Mouse (Mus musculus): ENCODE results near the gene 9930111J21Rik2. TPM values are rescaled to one million over a fixed set of nuclear protein-coding genes. Genes with fewer than 3 reads are reported as not detected.
"Not testable (repeated sequence)": the region's sequence is repeated elsewhere in the genome, so short reads cannot be mapped to it uniquely, and the experiment has no call there.

Gene 9930111J21Rik2
- polyA plus RNA-seq, 1 experiment from 2014 or later, result 0.24 TPM

- Histone ChIP-seq H3K36me3 (no peaks in the 10 kb centered on the region), H3K27ac (no peak overlapping the region), H3K4me1 (no peaks in the 10 kb centered on the region), H3K9me3 (no peaks in the 10 kb centered on the region), H3K9ac (no peak overlapping the region), H3K4me3 (no peak overlapping the region), H3K4me2 (replicated peaks) (no peak overlapping the region; the same call in 1 of the 2 replicates), H3K27me3 (replicated peaks) (0 out of 2 replicates have a peak, but pooled peaks cover 3% of the 10 kb centered on the region)
- WGBS, result 45% methylated on average over 22 of the region's 22 CpGs
- ATAC-seq (ENCODE audit: low FRiP score, low read depth), result no peak
Observed at GRCm38 (mm10) chr11:49087830-49088616, 37.0 kb upstream of the 9930111J21Rik2 start.

GRCm38 (mm10) chr11:49086858-49087361 lies 35.9 kb upstream of the 9930111J21Rik2 start:
- WGBS, result 86% methylated on average over 6 of the region's 6 CpGs
- Histone ChIP-seq H3K4me1 (no peaks in the 10 kb centered on the region), H3K27ac (no peak overlapping the region), H3K9me3 (no peaks in the 10 kb centered on the region), H3K4me2 (replicated peaks) (no peak overlapping the region), H3K36me3 (no peaks in the 10 kb centered on the region), H3K4me3 (no peak overlapping the region), H3K9ac (no peak overlapping the region), H3K27me3 (replicated peaks) (0 out of 2 replicates have a peak, but pooled peaks cover 3% of the 10 kb centered on the region)
- ATAC-seq (ENCODE audit: low FRiP score, low read depth), result no peak

- WGBS, result 34% methylated on average over 3 of the region's 3 CpGs
- Histone ChIP-seq H3K27me3 (replicated peaks) (0 out of 2 replicates have a peak, but pooled peaks cover 3% of the 10 kb centered on the region), H3K9me3 (no peaks in the 10 kb centered on the region), H3K9ac (no peak overlapping the region), H3K4me3 (no peak overlapping the region), H3K4me2 (replicated peaks) (no peak overlapping the region), H3K36me3 (no peaks in the 10 kb centered on the region), H3K4me1 (no peaks in the 10 kb centered on the region), H3K27ac (no peak overlapping the region)
- no peak for ATAC-seq (ENCODE audit: low FRiP score, low read depth)
Observed at GRCm38 (mm10) chr11:49084875-49085274, 33.8 kb upstream of the 9930111J21Rik2 start.

GRCm38 (mm10) chr11:49084385-49084784 lies 33.3 kb upstream of the 9930111J21Rik2 start:
- WGBS, result 79% methylated on average over 1 of the region's 1 CpGs
- H3K4me1 ChIP-seq, result no peaks in the 10 kb centered on the region
- H3K27me3 ChIP-seq (replicated peaks), result 0 out of 2 replicates have a peak, but pooled peaks cover 3% of the 10 kb centered on the region
- no peaks in the 10 kb centered on the region for H3K9me3 ChIP-seq
- no peak for ATAC-seq (ENCODE audit: low FRiP score, low read depth)
- H3K36me3 ChIP-seq, result no peaks in the 10 kb centered on the region
- H3K4me3 ChIP-seq, result no peak overlapping the region
- H3K27ac ChIP-seq, result no peak overlapping the region
- H3K4me2 ChIP-seq (replicated peaks), result no peak overlapping the region
- H3K9ac ChIP-seq, result no peak overlapping the region

GRCm38 (mm10) chr11:49083808-49084207 lies 32.8 kb upstream of the 9930111J21Rik2 start:
- H3K27ac ChIP-seq, result no peak overlapping the region
- H3K9ac ChIP-seq, result no peak overlapping the region
- ATAC-seq (ENCODE audit: low FRiP score, low read depth), result no peak
- H3K9me3 ChIP-seq, result no peaks in the 10 kb centered on the region
- H3K4me2 ChIP-seq (replicated peaks), result no peak overlapping the region
- WGBS, result 84% methylated on average over 3 of the region's 3 CpGs
- no peaks in the 10 kb centered on the region for H3K4me1 ChIP-seq
- H3K36me3 ChIP-seq, result no peaks in the 10 kb centered on the region
- H3K4me3 ChIP-seq, result no peak overlapping the region
- 0 out of 2 replicates have a peak, but pooled peaks cover 3% of the 10 kb centered on the region for H3K27me3 ChIP-seq (replicated peaks)

GRCm38 (mm10) chr11:49083146-49083545 lies 32.1 kb upstream of the 9930111J21Rik2 start:
- no peak overlapping the region for H3K4me3 ChIP-seq
- no peaks in the 10 kb centered on the region for H3K9me3 ChIP-seq
- ATAC-seq (ENCODE audit: low FRiP score, low read depth), result no peak
- H3K9ac ChIP-seq, result no peak overlapping the region
- H3K27ac ChIP-seq, result no peak overlapping the region
- 89% methylated on average over 1 of the region's 1 CpGs for WGBS
- H3K27me3 ChIP-seq (replicated peaks), result 0 out of 2 replicates have a peak, but pooled peaks cover 2% of the 10 kb centered on the region
- no peaks in the 10 kb centered on the region for H3K36me3 ChIP-seq
- no peaks in the 10 kb centered on the region for H3K4me1 ChIP-seq
- H3K4me2 ChIP-seq (replicated peaks), result no peak overlapping the region

- H3K4me3 ChIP-seq, result no peak overlapping the region
- H3K4me2 ChIP-seq (replicated peaks), result no peak overlapping the region
- ATAC-seq (ENCODE audit: low FRiP score, low read depth), result no peak
- no peaks in the 10 kb centered on the region for H3K27me3 ChIP-seq (replicated peaks)
- no peaks in the 10 kb centered on the region for H3K9me3 ChIP-seq
- H3K4me1 ChIP-seq, result no peaks in the 10 kb centered on the region
- no peak overlapping the region for H3K9ac ChIP-seq
- 86% methylated on average over 3 of the region's 3 CpGs for WGBS
- no peaks in the 10 kb centered on the region for H3K36me3 ChIP-seq
- no peak overlapping the region for H3K27ac ChIP-seq
Observed at GRCm38 (mm10) chr11:49081886-49082285, 30.8 kb upstream of the 9930111J21Rik2 start.

- Histone ChIP-seq H3K4me2 (replicated peaks) (no peak overlapping the region), H3K27ac (no peak overlapping the region), H3K36me3 (no peaks in the 10 kb centered on the region), H3K4me1 (no peaks in the 10 kb centered on the region), H3K4me3 (no peak overlapping the region), H3K9ac (no peak overlapping the region), H3K9me3 (no peaks in the 10 kb centered on the region), H3K27me3 (replicated peaks) (no peaks in the 10 kb centered on the region)
- no peak for ATAC-seq (ENCODE audit: low FRiP score, low read depth)
- WGBS, result 89% methylated on average over 4 of the region's 4 CpGs
Observed at GRCm38 (mm10) chr11:49081356-49081755, 30.3 kb upstream of the 9930111J21Rik2 start.

GRCm38 (mm10) chr11:49080636-49081035 lies 29.6 kb upstream of the 9930111J21Rik2 start:
- no peaks in the 10 kb centered on the region for H3K4me1 ChIP-seq
- H3K36me3 ChIP-seq, result no peaks in the 10 kb centered on the region
- no peak overlapping the region for H3K27ac ChIP-seq
- WGBS, result 86% methylated on average over 1 of the region's 1 CpGs
- H3K27me3 ChIP-seq (replicated peaks), result no peaks in the 10 kb centered on the region
- no peak overlapping the region for H3K4me2 ChIP-seq (replicated peaks)
- H3K9me3 ChIP-seq, result no peaks in the 10 kb centered on the region
- no peak for ATAC-seq (ENCODE audit: low FRiP score, low read depth)
- no peak overlapping the region for H3K9ac ChIP-seq
- no peak overlapping the region for H3K4me3 ChIP-seq

- ATAC-seq (ENCODE audit: low FRiP score, low read depth), result no peak
Observed at GRCm38 (mm10) chr11:49078719-49079118, 27.7 kb upstream of the 9930111J21Rik2 start.

GRCm38 (mm10) chr11:49077012-49077411 lies 26.0 kb upstream of the 9930111J21Rik2 start:
- Histone ChIP-seq H3K9ac (no peak overlapping the region), H3K4me2 (replicated peaks) (no peak overlapping the region), H3K4me1 (no peaks in the 10 kb centered on the region), H3K4me3 (no peak overlapping the region), H3K27me3 (replicated peaks) (no peaks in the 10 kb centered on the region), H3K36me3 (no peaks in the 10 kb centered on the region), H3K27ac (no peak overlapping the region), H3K9me3 (no peaks in the 10 kb centered on the region)
- ATAC-seq (ENCODE audit: low FRiP score, low read depth), result no peak
- 84% methylated on average over 1 of the region's 1 CpGs for WGBS

More at GRCm38 (mm10) chr11:49078719-49079118, 27.7 kb upstream of the 9930111J21Rik2 start:
- H3K27ac ChIP-seq, result no peak overlapping the region
- no peaks in the 10 kb centered on the region for H3K9me3 ChIP-seq
- no peak overlapping the region for H3K4me3 ChIP-seq
- H3K27me3 ChIP-seq (replicated peaks), result no peaks in the 10 kb centered on the region
- no peak overlapping the region for H3K4me2 ChIP-seq (replicated peaks)
- no peaks in the 10 kb centered on the region for H3K4me1 ChIP-seq
- 88% methylated on average over 3 of the region's 3 CpGs for WGBS
- H3K9ac ChIP-seq, result no peak overlapping the region
- H3K36me3 ChIP-seq, result no peaks in the 10 kb centered on the region

- not testable (repeated sequence) for H3K27ac ChIP-seq; H3K36me3 ChIP-seq; H3K4me3 ChIP-seq; H3K4me2 ChIP-seq (replicated peaks); ATAC-seq (ENCODE audit: low FRiP score, low read depth); H3K4me1 ChIP-seq; H3K9me3 ChIP-seq; H3K9ac ChIP-seq; H3K27me3 ChIP-seq (replicated peaks)
- WGBS, result 84% methylated on average over 6 of the region's 6 CpGs
Observed at GRCm38 (mm10) chr11:49076001-49076757, 25.1 kb upstream of the 9930111J21Rik2 start, which contains the start of gene Ifi47. Ifi47 (plus strand) TSS chr11:49076587.
